Mouse (Mus musculus): Measurements from ENCODE around the gene Ctnnd2. TPM values are rescaled to one million over a fixed set of nuclear protein-coding genes. Genes with fewer than 3 reads are reported as not detected.

Ctnnd2 gene
- total RNA-seq, 2 experiments from 2014 or later = 0.14 to 0.18 TPM

GRCm38 (mm10) chr15:31006825-31007157 is 834.4 kb downstream of the Ctnnd2 start:
- intact Hi-C loops (cut with DNase I) = no loop called here
- DNase-seq (ENCODE audit: low spot score) = no peak

GRCm38 (mm10) chr15:31008594-31008993 is 836.2 kb downstream of the Ctnnd2 start:
- DNase-seq (ENCODE audit: low spot score) = no peak
- intact Hi-C loops (cut with DNase I) = no loop called here

GRCm38 (mm10) chr15:31020769-31021168 is 848.4 kb downstream of the Ctnnd2 start:
- DNase-seq (ENCODE audit: low spot score) = no peak
- intact Hi-C loops (cut with DNase I) = no loop called here

- DNase-seq (ENCODE audit: low spot score) = no peak
- intact Hi-C loops (cut with DNase I) = no loop called here
Observed at GRCm38 (mm10) chr15:31022012-31022411, 849.6 kb downstream of the Ctnnd2 start.

- intact Hi-C loops (cut with DNase I) = no loop called here
- no peak for DNase-seq (ENCODE audit: low spot score)
Observed at GRCm38 (mm10) chr15:31022497-31022896, 850.1 kb downstream of the Ctnnd2 start.

- intact Hi-C loops (cut with DNase I) = no loop called here
- DNase-seq (ENCODE audit: low spot score) = no peak
Observed at GRCm38 (mm10) chr15:31023766-31024165, 851.4 kb downstream of the Ctnnd2 start.

GRCm38 (mm10) chr15:31027448-31028230 is 855.2 kb downstream of the Ctnnd2 start:
- intact Hi-C loops (cut with DNase I) = no loop called here
- no peak for DNase-seq (ENCODE audit: low spot score)

- no peak for DNase-seq (ENCODE audit: low spot score)
- intact Hi-C loops (cut with DNase I) = no loop called here
Observed at GRCm38 (mm10) chr15:31044983-31045382, 872.6 kb downstream of the Ctnnd2 start.

GRCm38 (mm10) chr15:31051496-31051895 is 879.1 kb downstream of the Ctnnd2 start:
- intact Hi-C loops (cut with DNase I) = no loop called here
- no peak for DNase-seq (ENCODE audit: low spot score)

- intact Hi-C loops (cut with DNase I) = no loop called here
- no peak for DNase-seq (ENCODE audit: low spot score)
Observed at GRCm38 (mm10) chr15:31056145-31056544, 883.8 kb downstream of the Ctnnd2 start.

- intact Hi-C loops (cut with DNase I) = no loop called here
- no peak for DNase-seq (ENCODE audit: low spot score)
Observed at GRCm38 (mm10) chr15:31058315-31058714, 885.9 kb downstream of the Ctnnd2 start.

- DNase-seq (ENCODE audit: low spot score) = no peak
- intact Hi-C loops (cut with DNase I) = no loop called here
Observed at GRCm38 (mm10) chr15:31063734-31064133, 891.3 kb downstream of the Ctnnd2 start.

GRCm38 (mm10) chr15:31068127-31068526 is 895.7 kb downstream of the Ctnnd2 start:
- no peak for DNase-seq (ENCODE audit: low spot score)
- intact Hi-C loops (cut with DNase I) = no loop called here

GRCm38 (mm10) chr15:31070311-31070710 is 897.9 kb downstream of the Ctnnd2 start:
- intact Hi-C loops (cut with DNase I) = no loop called here
- DNase-seq (ENCODE audit: low spot score) = no peak
